Mouse (Mus musculus) heart, adult 2 months (tissue): ENCODE measurements around the gene Olfr398. TPM values are rescaled to one million over a fixed set of nuclear protein-coding genes. Genes with fewer than 3 reads are reported as not detected.

Source experiments
- DNase-seq, 2 experiments: peaks; one replicate each; pipeline ENCODE4 v3.0.0; 2021
- H3K27ac ChIP-seq: fragments of 200-600 bp; 2 replicates; pipeline ENCODE4 v1.8.1; 2022
- H3K27me3 ChIP-seq: fragments of 200-500 bp; 2 replicates; pipeline ENCODE4 v1.6.1; 2012; ENCODE audit warnings: mild to moderate bottlenecking, low read length, inconsistent platforms, mixed read lengths; ENCODE audit not compliant: control insufficient read depth, insufficient read depth
- H3K36me3 ChIP-seq: fragments of 200-500 bp; 2 replicates; pipeline ENCODE4 v1.6.1; 2012; ENCODE audit warnings: low read length, inconsistent platforms; ENCODE audit not compliant: control insufficient read depth, insufficient read depth
- H3K4me1 ChIP-seq: fragments of 200-500 bp; 2 replicates; pipeline ENCODE4 v1.6.1; 2011; ENCODE audit warnings: low read length; ENCODE audit not compliant: control insufficient read depth, insufficient read depth
- H3K4me3 ChIP-seq: fragments of 200-600 bp; 2 replicates; pipeline ENCODE4 v1.8.1; 2022
- H3K79me2 ChIP-seq: fragments of 200-500 bp; replicated peaks from 2 replicates; pipeline ENCODE4 v1.6.1; 2012; ENCODE audit warnings: mild to moderate bottlenecking, inconsistent platforms, low read length, moderate library complexity, mixed read lengths; ENCODE audit not compliant: control insufficient read depth, insufficient read depth
- H3K9ac ChIP-seq: fragments of 200-500 bp; 2 replicates; pipeline ENCODE4 v1.6.1; 2012; ENCODE audit warnings: low read depth, mild to moderate bottlenecking, control low read depth, inconsistent platforms, low read length, mixed read lengths
- CTCF ChIP-seq: fragments of 200-600 bp; IDR thresholded peaks from 2 replicates; pipeline ENCODE4 v1.8.1; 2022; ENCODE audit warnings: antibody characterized with exemption, mild to moderate bottlenecking, moderate library complexity
- EP300 ChIP-seq: fragments of 200-500 bp; IDR thresholded peaks from 2 replicates; pipeline ENCODE4 v1.6.1; 2011; ENCODE audit warnings: low read depth, low read length, control low read depth; ENCODE audit not compliant: insufficient read depth
- POLR2A ChIP-seq: fragments of 200-500 bp; IDR thresholded peaks from 2 replicates; pipeline ENCODE4 v1.6.1; 2011; ENCODE audit warnings: mild to moderate bottlenecking, low read depth, low read length, control low read depth; ENCODE audit not compliant: insufficient read depth
- WGBS: fragments of 180-500 bp; shearing (Covaris S2); methylation state at CpG from one replicate; pipeline ENCODE4 v1.1.7; 2018; 5-methylcytosine and 5-hydroxymethylcytosine counted together
- intact Hi-C: fragments of 180-260 bp; cut with DNase I; formaldehyde crosslinking; loops from one replicate; pipeline ENCODE4 v1.15.1; 2025
- long read RNA-seq: library from polyadenylated mRNA; stranded (forward); transcript quantifications from one replicate; pipeline ENCODE4 v2.0.0, GENCODE M21; 2021
- polyA plus RNA-seq: library from polyadenylated mRNA; depleted of rRNA; stranded (reverse); fragments of >200 nt; gene quantifications from 2 replicates; pipeline ENCODE4 v1.2.3, GENCODE M21; 2012; rRNA removed
- total RNA-seq, 2 experiments: library from RNA; stranded (reverse); gene quantifications; 2 replicates each; pipeline ENCODE4 v1.2.3; 2021

Gene Olfr398
- total RNA-seq (not detected), polyA plus RNA-seq (not detected in 2 replicates)
- long read RNA-seq, result 0 reads

DNA sequence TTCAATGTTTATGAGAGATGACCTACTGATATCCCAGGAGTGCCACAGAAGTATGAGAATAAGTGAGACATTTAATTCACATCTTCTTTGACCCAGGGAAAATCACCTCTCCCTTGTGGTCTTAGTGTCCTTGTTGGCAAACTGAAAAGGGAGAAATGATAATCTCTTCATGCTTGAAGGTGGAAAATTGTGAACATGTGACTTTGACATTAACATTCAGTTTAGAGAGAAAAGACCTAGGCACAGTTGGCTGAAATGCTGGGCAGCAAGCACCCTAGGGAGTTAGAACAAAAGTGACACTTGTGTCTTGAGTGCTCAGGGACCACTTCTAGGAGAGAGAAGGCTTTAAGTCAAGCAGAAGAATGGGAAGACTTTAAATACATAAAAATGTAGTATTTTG, at the start of gene Olfr398:
Gene Olfr398, minus strand, starts transcription at position 101 of the 400 bp plus-strand sequence.
- Histone ChIP-seq H3K27ac (no peak within 1 kb of the TSS), H3K4me3 (no peak within 1 kb of the TSS), H3K36me3 (no peaks in the 10 kb centered on the region), H3K9ac (no peak within 1 kb of the TSS), H3K79me2 (no peaks in the 10 kb centered on the region), H3K27me3 (no peaks in the 10 kb centered on the region), H3K4me1 (no peaks in the 10 kb centered on the region)
- TF ChIP-seq CTCF, result no peak
- TF ChIP-seq EP300, result no peak
- no peak for TF ChIP-seq POLR2A
- intact Hi-C loops, result no loop called here
- no peak for DNase-seq

DNA sequence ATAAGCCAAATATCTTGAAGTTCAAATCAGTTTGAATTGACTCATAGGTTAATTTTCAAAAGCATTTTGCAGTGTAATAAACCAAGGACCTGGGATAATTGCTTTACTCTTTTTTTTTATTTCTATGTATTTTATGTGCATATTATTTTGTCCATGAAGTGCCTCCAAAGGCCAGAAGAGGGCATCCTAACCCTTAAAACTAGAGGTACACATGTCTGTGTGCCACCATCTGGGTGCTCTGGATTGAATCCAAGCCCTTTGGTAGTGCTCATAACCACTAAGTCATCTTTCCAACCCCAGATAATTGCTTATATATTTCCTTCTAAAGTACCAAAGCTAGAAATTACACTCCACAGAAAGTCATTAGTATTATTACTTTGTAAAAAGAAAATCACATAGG, 2.9 kb upstream of the Olfr398 start:
- Histone ChIP-seq H3K27ac (no peak overlapping the region), H3K27me3 (no peaks in the 10 kb centered on the region), H3K9ac (no peak overlapping the region), H3K4me1 (no peaks in the 10 kb centered on the region), H3K36me3 (no peaks in the 10 kb centered on the region), H3K79me2 (no peaks in the 10 kb centered on the region), H3K4me3 (no peak overlapping the region)
- intact Hi-C loops, result no loop called here
- DNase-seq, result no peak
- TF ChIP-seq CTCF, result peak; percentile 16; the same call in 1 of the 2 replicates
- no peak for TF ChIP-seq EP300

- Histone ChIP-seq H3K36me3 (no peaks in the 10 kb centered on the region), H3K9ac (no peak within 1 kb of the TSS), H3K79me2 (no peaks in the 10 kb centered on the region), H3K27me3 (no peaks in the 10 kb centered on the region), H3K27ac (no peak within 1 kb of the TSS), H3K4me1 (no peaks in the 10 kb centered on the region), H3K4me3 (no peak within 1 kb of the TSS)
- DNase-seq, result no peak
- WGBS, result 58% methylated on average over 1 of the region's 1 CpGs
- no peak for TF ChIP-seq CTCF
- intact Hi-C loops, result no loop called here
Observed at GRCm38 (mm10) chr11:73960517-73960916, 29.7 kb downstream of the Olfr398 start, which contains the start of gene Olfr397. Olfr397 (plus strand) TSS chr11:73960817.

DNA sequence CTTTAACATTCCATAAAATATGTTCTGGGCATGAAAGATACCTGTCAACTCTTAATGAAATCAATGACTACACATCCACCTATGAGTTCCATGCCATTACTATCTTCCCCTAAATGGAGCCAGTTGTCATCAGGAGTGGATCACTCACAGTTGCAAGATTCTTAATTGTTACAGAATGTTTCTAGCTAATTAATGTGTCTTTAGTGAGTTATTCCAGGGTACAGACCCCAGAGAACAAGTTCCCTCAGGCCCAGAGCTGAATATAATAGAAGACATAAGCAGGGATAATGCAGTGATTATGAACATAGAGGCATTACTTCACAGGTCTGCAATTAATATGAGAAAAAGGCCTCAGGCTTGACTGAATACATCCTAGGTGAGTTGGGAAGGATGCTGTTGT, 53.8 kb downstream of the Olfr398 start, which contains the start of gene Olfr23:
Gene Olfr23, plus strand, starts transcription at position 301 of the 400 bp plus-strand sequence.
- TF ChIP-seq EP300 (no peak), CTCF (no peak), POLR2A (no peak)
- no peak within 1 kb of the TSS for H3K4me3 ChIP-seq
- H3K79me2 ChIP-seq, result no peaks in the 10 kb centered on the region
- no peak for DNase-seq
- intact Hi-C loops, result no loop called here
- no peaks in the 10 kb centered on the region for H3K4me1 ChIP-seq
- no peak within 1 kb of the TSS for H3K9ac ChIP-seq
- H3K36me3 ChIP-seq, result no peaks in the 10 kb centered on the region
- H3K27me3 ChIP-seq, result no peaks in the 10 kb centered on the region
- H3K27ac ChIP-seq, result no peak within 1 kb of the TSS

Other genes starting within 250 kb of the Olfr398 start
- not detected for gene Olfr389, start 209.7 kb downstream of the Olfr398 start, total RNA-seq
- gene Olfr389, start 209.7 kb downstream of the Olfr398 start, polyA plus RNA-seq, result not detected in 2 replicates
- not detected for gene Olfr390, start 207.4 kb downstream of the Olfr398 start, total RNA-seq
- not detected in 2 replicates for gene Olfr390, start 207.4 kb downstream of the Olfr398 start, polyA plus RNA-seq
- gene Olfr391-ps, start 187.4 kb downstream of the Olfr398 start, total RNA-seq, result not detected
- gene Olfr391-ps, start 187.4 kb downstream of the Olfr398 start, polyA plus RNA-seq, result not detected in 2 replicates
- not detected for gene Olfr392, start 173.4 kb downstream of the Olfr398 start, total RNA-seq
- not detected in 2 replicates for gene Olfr392, start 173.4 kb downstream of the Olfr398 start, polyA plus RNA-seq
- not detected for gene Olfr393, start 139.0 kb downstream of the Olfr398 start, total RNA-seq
- not detected in 2 replicates for gene Olfr393, start 139.0 kb downstream of the Olfr398 start, polyA plus RNA-seq
- gene Olfr394, start 99.6 kb downstream of the Olfr398 start, total RNA-seq, result not detected
- not detected in 2 replicates for gene Olfr394, start 99.6 kb downstream of the Olfr398 start, polyA plus RNA-seq
- not detected for gene Olfr395, start 81.1 kb downstream of the Olfr398 start, total RNA-seq
- not detected in 2 replicates for gene Olfr395, start 81.1 kb downstream of the Olfr398 start, polyA plus RNA-seq
- gene Olfr23, start 53.7 kb downstream of the Olfr398 start, total RNA-seq, result not detected
- not detected in 2 replicates for gene Olfr23, start 53.7 kb downstream of the Olfr398 start, polyA plus RNA-seq
- not detected for gene Olfr397, start 29.6 kb downstream of the Olfr398 start, total RNA-seq
- gene Olfr397, start 29.6 kb downstream of the Olfr398 start, polyA plus RNA-seq, result not detected in 2 replicates
- gene Olfr139, start 66.1 kb upstream of the Olfr398 start, total RNA-seq, result not detected
- gene Olfr139, start 66.1 kb upstream of the Olfr398 start, polyA plus RNA-seq, result not detected in 2 replicates
- gene Olfr399, start 66.2 kb upstream of the Olfr398 start, total RNA-seq, result not detected
- not detected in 2 replicates for gene Olfr399, start 66.2 kb upstream of the Olfr398 start, polyA plus RNA-seq
- not detected for gene Zfp616, start 79.5 kb upstream of the Olfr398 start, total RNA-seq
- gene Zfp616, start 79.5 kb upstream of the Olfr398 start, polyA plus RNA-seq, result not detected in 2 replicates
- gene Olfr401, start 123.3 kb upstream of the Olfr398 start, total RNA-seq, result not detected
- gene Olfr401, start 123.3 kb upstream of the Olfr398 start, polyA plus RNA-seq, result not detected in 2 replicates
- not detected for gene Olfr402, start 163.1 kb upstream of the Olfr398 start, total RNA-seq
- gene Olfr402, start 163.1 kb upstream of the Olfr398 start, polyA plus RNA-seq, result not detected in 2 replicates
- gene Olfr403, start 195.8 kb upstream of the Olfr398 start, total RNA-seq, result not detected
- not detected in 2 replicates for gene Olfr403, start 195.8 kb upstream of the Olfr398 start, polyA plus RNA-seq
- gene Olfr43, start 221.0 kb upstream of the Olfr398 start, total RNA-seq, result not detected
- gene Olfr43, start 221.0 kb upstream of the Olfr398 start, polyA plus RNA-seq, result not detected in 2 replicates